Mouse (Mus musculus) heart, postnatal 0 days (tissue): ENCODE data around the gene Ptprz1. TPM values are rescaled to one million over a fixed set of nuclear protein-coding genes. Genes with fewer than 3 reads are reported as not detected.
A peak's percentile ranks its signal among the peaks of the same experiment; 100 is the strongest.

Experiments
- ATAC-seq: fragments of 200-750 bp; cut with Nextera tagmentation; 2 replicates; pipeline ENCODE4 v1.8.0; 2017; ENCODE audit warnings: low read depth, moderate number of reproducible peaks, moderate library complexity; ENCODE audit not compliant: insufficient read depth
- DNase-seq: peaks from one replicate; pipeline ENCODE4 v3.0.0-alpha.2; 2016; ENCODE audit warnings: low spot score
- H3K27ac ChIP-seq: fragments of 300-500 bp; sonication (generic); 2 replicates; pipeline ENCODE4 v1.5.1; 2014; ENCODE audit warnings: low read depth, mild to moderate bottlenecking
- H3K27me3 ChIP-seq: fragments of 300-500 bp; sonication (generic); 2 replicates; pipeline ENCODE4 v1.6.1; 2014; ENCODE audit warnings: low read length, mixed read lengths; ENCODE audit not compliant: control insufficient read depth, insufficient read depth
- H3K36me3 ChIP-seq: fragments of 300-500 bp; sonication (generic); replicated peaks from 2 replicates; pipeline ENCODE4 v1.6.1; 2014; ENCODE audit warnings: low read length, mixed read lengths; ENCODE audit not compliant: control insufficient read depth, insufficient read depth
- H3K4me1 ChIP-seq: fragments of 300-500 bp; sonication (generic); 2 replicates; pipeline ENCODE4 v1.6.1; 2014; ENCODE audit warnings: antibody characterized with exemption; ENCODE audit not compliant: control insufficient read depth, insufficient read depth
- H3K4me2 ChIP-seq: fragments of 300-500 bp; sonication (generic); 2 replicates; pipeline ENCODE4 v1.6.1; 2014; ENCODE audit warnings: low read depth, mild to moderate bottlenecking, low read length, moderate library complexity
- H3K4me3 ChIP-seq: fragments of 300-500 bp; sonication (generic); 2 replicates; pipeline ENCODE4 v1.5.1; 2014; ENCODE audit warnings: low read depth, low read length
- H3K9ac ChIP-seq: fragments of 300-500 bp; sonication (generic); replicated peaks from 2 replicates; pipeline ENCODE4 v1.6.1; 2014; ENCODE audit warnings: low read depth, low read length, mixed read lengths
- H3K9me3 ChIP-seq: fragments of 300-500 bp; sonication (generic); replicated peaks from 2 replicates; pipeline ENCODE4 v1.6.1; 2016; ENCODE audit warnings: low read length; ENCODE audit not compliant: control insufficient read depth
- CTCF ChIP-seq: IDR thresholded peaks from 2 replicates; pipeline ENCODE4 v1.5.1; 2016; ENCODE audit warnings: antibody characterized with exemption, control low read depth, low read depth
- EP300 ChIP-seq: IDR thresholded peaks from 2 replicates; pipeline ENCODE4 v1.6.1; 2016; ENCODE audit warnings: antibody characterized with exemption, low read depth
- WGBS: fragments of 180-500 bp; shearing (Covaris S2); extraction: QIAGEN DNeasy Blood & Tissue Kit; methylation state at CpG from one replicate; pipeline ENCODE4 v1.1.7; 2014; 5-methylcytosine and 5-hydroxymethylcytosine counted together
- polyA plus RNA-seq: library from polyadenylated mRNA; unstranded; fragments of >200 nt; fragmentation: Nextera tagmentation; extraction: Ambion mirVana; gene quantifications from 2 replicates; pipeline ENCODE4 v1.2.1, GENCODE M21; 2015
- total RNA-seq: library from RNA; depleted of rRNA; stranded (reverse); fragments of >200 nt; gene quantifications from 2 replicates; pipeline ENCODE4 v1.2.3, GENCODE M21; 2014; ENCODE audit warnings: low replicate concordance

Ptprz1 gene
- total and polyA plus RNA-seq, 2 experiments from 2014 or later: 0.55 to 1.8 TPM

DNA sequence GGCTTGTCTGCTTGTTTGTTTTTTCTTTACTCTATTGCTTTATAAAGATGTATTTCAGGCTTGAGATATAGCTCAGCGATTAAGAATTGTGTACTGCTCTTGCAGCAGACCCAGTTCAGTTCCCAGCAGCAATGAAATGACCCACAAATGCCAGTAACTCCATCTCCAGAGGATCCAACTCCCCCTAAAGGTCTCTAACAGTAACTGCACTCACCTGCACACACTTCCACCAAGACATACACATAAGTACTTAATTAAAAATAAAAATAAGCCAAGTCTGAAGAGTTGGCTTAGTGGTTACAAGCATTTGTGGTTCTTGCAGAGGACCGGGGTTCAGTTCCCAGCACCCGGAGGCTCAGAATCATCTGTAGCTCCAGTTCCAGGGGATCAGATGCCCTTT, 88.1 kb downstream of the Ptprz1 start:
- Histone ChIP-seq H3K27ac (no peak overlapping the region), H3K4me1 (no peaks in the 10 kb centered on the region), H3K4me3 (no peak overlapping the region), H3K4me2 (no peak overlapping the region), H3K36me3 (no peaks in the 10 kb centered on the region), H3K9me3 (no peaks in the 10 kb centered on the region), H3K27me3 (no peaks in the 10 kb centered on the region), H3K9ac (no peak overlapping the region)
- no peak for TF ChIP-seq CTCF
- TF ChIP-seq EP300: no peak
- ATAC-seq: no peak
- DNase-seq: no peak
- whole genome bisulfite sequencing: 77% methylated on average over 3 of the region's 3 CpGs

- H3K4me2 ChIP-seq: no peak overlapping the region
- TF ChIP-seq EP300 (no peak), CTCF (peak; percentile 43)
- H3K27ac ChIP-seq: no peak overlapping the region
- H3K4me1 ChIP-seq: no peaks in the 10 kb centered on the region
- H3K36me3 ChIP-seq: no peaks in the 10 kb centered on the region
- H3K27me3 ChIP-seq: no peaks in the 10 kb centered on the region
- ATAC-seq: no peak
- no peaks in the 10 kb centered on the region for H3K9me3 ChIP-seq
- DNase-seq: peak; percentile 10
- H3K4me3 ChIP-seq: no peak overlapping the region
- WGBS: 50% methylated on average over 2 of the region's 2 CpGs
- no peak overlapping the region for H3K9ac ChIP-seq
Observed at GRCm38 (mm10) chr6:22968073-22968472, 92.8 kb downstream of the Ptprz1 start.

GRCm38 (mm10) chr6:22983769-22984519, 108.6 kb downstream of the Ptprz1 start:
- 7% methylated on average over 9 of the region's 9 CpGs for WGBS
- H3K9ac ChIP-seq: no peak overlapping the region
- ATAC-seq (no peak), DNase-seq (no peak)
- H3K27me3 ChIP-seq: no peaks in the 10 kb centered on the region
- H3K9me3 ChIP-seq: 0 out of 2 replicates have a peak, but pooled peaks cover 3% of the 10 kb centered on the region
- H3K4me1 ChIP-seq: no peaks in the 10 kb centered on the region
- TF ChIP-seq EP300: no peak
- peak; percentile 39 for TF ChIP-seq CTCF
- H3K27ac ChIP-seq: no peak overlapping the region
- no peak overlapping the region for H3K4me3 ChIP-seq
- no peaks in the 10 kb centered on the region for H3K36me3 ChIP-seq
- H3K4me2 ChIP-seq: 0 out of 2 replicates have a peak overlapping the region, but pooled peaks have one; percentile 25

DNA sequence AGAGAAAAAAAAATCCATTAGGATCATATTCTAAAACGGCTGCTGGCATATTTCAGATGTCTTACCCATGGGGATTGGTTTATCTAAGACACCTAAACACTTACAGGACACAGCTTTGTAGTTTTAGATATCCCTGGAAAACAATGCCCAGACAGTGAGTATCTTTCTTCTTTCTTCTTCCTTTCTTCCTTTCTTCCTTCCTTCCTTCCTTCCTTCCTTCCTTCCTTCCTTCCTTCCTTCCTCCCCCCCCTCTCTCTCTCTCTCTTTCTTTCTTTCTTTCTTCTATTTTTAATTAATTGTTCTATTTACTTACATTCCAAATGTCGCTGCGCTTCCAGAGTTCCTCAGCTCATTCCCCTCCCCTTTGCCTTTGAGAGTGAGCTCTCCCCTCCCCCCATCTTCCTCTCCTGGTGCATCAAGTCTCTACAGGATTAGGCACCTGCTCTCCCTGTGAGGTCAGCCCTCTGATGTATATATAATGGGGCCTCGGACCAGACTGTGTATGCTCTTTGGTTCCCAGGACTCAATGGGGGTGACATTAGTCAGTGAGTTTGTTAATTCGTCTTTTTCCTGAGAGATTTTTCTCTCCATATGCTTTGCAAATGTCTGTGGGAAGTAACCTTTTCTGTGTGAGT, 109.3 kb downstream of the Ptprz1 start:
- Histone ChIP-seq H3K4me2 (peak overlapping the region; percentile 25; the same call in 1 of the 2 replicates), H3K36me3 (no peaks in the 10 kb centered on the region), H3K27ac (no peak overlapping the region), H3K4me3 (no peak overlapping the region), H3K9ac (no peak overlapping the region), H3K9me3 (0 out of 2 replicates have a peak, but pooled peaks cover 3% of the 10 kb centered on the region), H3K4me1 (no peaks in the 10 kb centered on the region), H3K27me3 (no peaks in the 10 kb centered on the region)
- no peak for DNase-seq
- 22% methylated on average over 5 of the region's 5 CpGs for WGBS
- ATAC-seq: no peak
- no peak for TF ChIP-seq EP300
- no peak for TF ChIP-seq CTCF

DNA sequence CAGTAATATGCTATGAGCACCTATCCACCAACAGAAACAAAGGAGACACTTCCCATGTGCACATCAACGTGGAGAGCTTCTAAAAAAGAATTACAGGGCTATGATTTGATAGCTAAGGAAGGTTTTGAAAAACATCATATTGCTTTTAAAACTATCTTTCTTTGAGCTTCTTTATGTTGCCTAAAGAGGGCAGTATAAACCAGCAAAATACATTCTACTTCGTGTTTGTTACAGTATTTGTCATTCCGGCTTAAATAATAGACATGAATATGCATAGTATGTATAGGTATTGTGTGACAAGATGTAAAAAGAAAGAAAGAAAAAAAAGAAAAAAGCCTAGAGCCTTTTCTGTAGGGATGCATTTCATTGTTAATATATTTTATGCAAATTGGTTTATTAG, 127.8 kb downstream of the Ptprz1 start:
- no peak for ATAC-seq
- no peaks in the 10 kb centered on the region for H3K4me1 ChIP-seq
- H3K9ac ChIP-seq: no peak overlapping the region
- DNase-seq: peak; percentile 17
- no peaks in the 10 kb centered on the region for H3K27me3 ChIP-seq
- no peaks in the 10 kb centered on the region for H3K9me3 ChIP-seq
- H3K36me3 ChIP-seq: no peaks in the 10 kb centered on the region
- 15% methylated on average over 3 of the region's 3 CpGs for WGBS
- H3K4me2 ChIP-seq: no peak overlapping the region
- H3K4me3 ChIP-seq: no peak overlapping the region
- TF ChIP-seq CTCF (peak; percentile 38), EP300 (no peak)
- H3K27ac ChIP-seq: no peak overlapping the region
